Mouse (Mus musculus) heart, embryonic 14.5 days (tissue): Measurements from ENCODE around the gene Rnaseh2c. TPM values are rescaled to one million over a fixed set of nuclear protein-coding genes. Genes with fewer than 3 reads are reported as not detected.

ENCODE experiments used
- ATAC-seq: fragments of 200-750 bp; cut with Nextera tagmentation; 2 replicates; pipeline ENCODE4 v1.8.0; 2017; ENCODE audit warnings: low read depth, moderate TSS enrichment; ENCODE audit not compliant: insufficient number of reproducible peaks, insufficient read depth, low FRiP score
- H3K27ac ChIP-seq, 2 experiments: fragments of 200-500 bp in 1 of 2; fragments of 300-500 bp in 1 of 2; sonication (generic) in 1 of 2; replicated peaks in 1 of 2; 2 replicates each; pipeline ENCODE4 v1.5.1; 2012 to 2014; ENCODE audit warnings: low read depth in 2 of 2, low read length in 2 of 2, control low read depth in 1 of 2, mild to moderate bottlenecking in 1 of 2, mixed read lengths in 1 of 2; ENCODE audit not compliant: control insufficient read depth in 1 of 2, insufficient read depth in 1 of 2
- H3K27me3 ChIP-seq: fragments of 300-500 bp; sonication (generic); 2 replicates; pipeline ENCODE4 v1.6.1; 2014; ENCODE audit warnings: mild to moderate bottlenecking, low read length, control low read depth; ENCODE audit not compliant: control insufficient read depth, insufficient read depth
- H3K36me3 ChIP-seq: fragments of 300-500 bp; sonication (generic); 2 replicates; pipeline ENCODE4 v1.6.1; 2014; ENCODE audit warnings: mild to moderate bottlenecking, control low read depth, low read length, mixed read lengths; ENCODE audit not compliant: control insufficient read depth, insufficient read depth
- H3K4me1 ChIP-seq, 2 experiments: fragments of 200-500 bp in 1 of 2; fragments of 300-500 bp in 1 of 2; sonication (generic) in 1 of 2; 2 replicates each; pipeline ENCODE4 v1.6.1; 2012 to 2014; ENCODE audit warnings: low read length in 2 of 2, control low read depth in 1 of 2, mixed read lengths in 1 of 2; ENCODE audit not compliant: control insufficient read depth in 2 of 2, insufficient read depth in 2 of 2
- H3K4me2 ChIP-seq: fragments of 300-500 bp; sonication (generic); 2 replicates; pipeline ENCODE4 v1.6.1; 2014; ENCODE audit warnings: mild to moderate bottlenecking, low read length
- H3K4me3 ChIP-seq, 2 experiments: fragments of 200-500 bp in 1 of 2; fragments of 300-500 bp in 1 of 2; sonication (generic) in 1 of 2; 2 replicates each; pipeline ENCODE4 v1.5.1; 2012 to 2014; ENCODE audit warnings: low read length in 2 of 2, mild to moderate bottlenecking in 2 of 2, control low read depth in 1 of 2, low read depth in 1 of 2, moderate library complexity in 1 of 2; ENCODE audit not compliant: control insufficient read depth in 1 of 2, insufficient read depth in 1 of 2
- H3K9ac ChIP-seq: fragments of 300-500 bp; sonication (generic); 2 replicates; pipeline ENCODE4 v1.6.1; 2014; ENCODE audit warnings: mild to moderate bottlenecking, low read length
- H3K9me3 ChIP-seq: fragments of 300-500 bp; sonication (generic); 2 replicates; pipeline ENCODE4 v1.6.1; 2016; ENCODE audit warnings: low read length, control low read depth; ENCODE audit not compliant: control insufficient read depth
- WGBS: fragments of 180-500 bp; shearing (Covaris S2); extraction: QIAGEN DNeasy Blood & Tissue Kit; methylation state at CpG from one replicate; pipeline ENCODE4 v1.1.7; 2014; 5-methylcytosine and 5-hydroxymethylcytosine counted together
- polyA plus RNA-seq: library from polyadenylated mRNA; unstranded; fragments of >200 nt; fragmentation: Nextera tagmentation; extraction: Ambion mirVana; gene quantifications from 2 replicates; pipeline ENCODE4 v1.2.1, GENCODE M21; 2014

Rnaseh2c gene
- polyA plus RNA-seq, 1 experiment from 2014 or later, result 78.5 TPM

DNA sequence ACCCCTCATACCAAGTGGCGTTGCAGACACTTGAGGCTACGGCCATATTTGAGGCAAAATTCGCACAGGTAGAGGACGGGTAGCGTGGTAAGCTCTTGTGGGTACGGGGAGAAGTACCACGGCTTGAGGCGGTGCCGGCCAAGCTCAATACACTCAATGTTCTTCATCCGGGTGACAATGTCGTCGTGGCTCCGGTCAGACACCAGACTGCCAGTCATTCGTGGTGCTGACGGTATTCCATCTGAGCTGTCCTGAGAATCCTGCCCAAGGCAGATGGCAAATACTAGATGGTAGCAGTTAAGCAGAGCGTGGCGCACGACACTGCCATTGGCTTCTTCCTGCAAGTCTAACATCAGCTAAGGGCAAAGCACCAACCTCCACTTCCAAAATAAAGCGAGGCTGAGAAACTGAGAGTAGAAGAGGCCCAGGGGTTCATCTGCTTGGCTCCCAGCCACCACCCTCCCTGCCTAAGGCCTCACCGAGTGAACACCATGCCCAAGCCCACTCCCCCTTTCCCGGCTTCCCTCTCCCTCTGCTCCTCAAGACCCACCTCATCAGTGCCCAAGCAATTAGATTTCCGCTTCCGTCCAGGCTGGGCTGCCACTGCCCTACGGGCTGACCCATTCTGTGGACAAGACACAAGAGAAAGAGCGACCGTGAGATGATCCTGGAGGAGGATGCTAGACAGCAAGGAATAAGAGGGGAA is 6.2 kb downstream of the Rnaseh2c start:
- no peak overlapping the region for H3K9ac ChIP-seq
- no peak for ATAC-seq
- H3K4me3 ChIP-seq, result no peak overlapping the region
- 0 out of 2 replicates have a peak, but pooled peaks cover 3% of the 10 kb centered on the region for H3K27me3 ChIP-seq
- H3K9me3 ChIP-seq, result no peaks in the 10 kb centered on the region
- no peak overlapping the region for H3K4me2 ChIP-seq
- H3K4me1 ChIP-seq, result peaks cover 18 to 25% of the 10 kb centered on the region in 2 experiments
- H3K27ac ChIP-seq, result no peak overlapping the region
- H3K36me3 ChIP-seq, result peaks cover 62% of the 10 kb centered on the region
- WGBS, result 94% methylated on average over 26 of the region's 26 CpGs

DNA sequence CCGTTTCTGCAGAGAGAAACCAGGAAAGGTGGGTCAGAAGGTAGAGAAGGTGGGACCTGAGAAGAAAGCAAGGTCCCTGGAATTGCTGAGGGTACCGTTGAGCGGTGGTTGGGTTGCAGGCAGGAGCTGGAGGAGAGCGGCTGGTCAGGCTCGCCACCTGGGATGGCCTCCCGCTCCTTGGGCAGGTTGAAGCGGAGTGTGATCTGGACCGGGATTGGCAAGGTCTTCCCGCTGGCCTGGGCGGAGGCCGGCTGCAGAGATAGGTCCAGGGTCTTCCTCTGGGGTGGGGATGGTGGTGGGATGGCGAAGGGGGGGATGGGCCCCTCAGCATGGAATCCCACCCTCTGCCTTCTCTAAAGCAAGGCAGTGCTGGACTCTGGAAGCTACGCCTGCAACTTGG is 7.0 kb downstream of the Rnaseh2c start:
- 94% methylated on average over 13 of the region's 13 CpGs for WGBS
- no peak for ATAC-seq
- Histone ChIP-seq H3K27me3 (0 out of 2 replicates have a peak, but pooled peaks cover 3% of the 10 kb centered on the region), H3K27ac (no peak overlapping the region), H3K9me3 (no peaks in the 10 kb centered on the region), H3K4me1 (peaks cover 14 to 20% of the 10 kb centered on the region in 2 experiments), H3K9ac (peak overlapping the region; percentile 82), H3K36me3 (peaks cover 54% of the 10 kb centered on the region), H3K4me2 (peak overlapping the region; percentile 67), H3K4me3 (peak overlapping the region; percentile 65 to 87; a peak in 2 of 4 replicates)

DNA sequence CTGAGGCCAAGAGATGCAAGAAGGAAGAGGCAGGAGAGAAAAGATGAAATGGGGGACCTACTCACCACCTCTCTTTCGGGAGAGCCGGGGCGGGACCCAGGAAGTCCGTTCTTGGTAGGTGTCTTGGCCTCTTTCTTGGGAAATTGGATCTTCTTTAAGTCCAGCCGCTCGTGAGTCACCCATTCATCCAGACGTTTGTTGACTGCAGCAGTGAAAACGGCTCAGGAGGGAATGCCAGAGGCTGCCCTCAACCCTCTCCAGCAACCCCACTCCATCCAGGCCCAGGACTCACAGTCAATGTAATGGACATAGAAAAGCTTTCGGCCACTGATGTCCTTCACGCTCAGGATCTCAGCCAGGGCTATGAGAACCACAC is 7.5 kb downstream of the Rnaseh2c start:
- 56% methylated on average over 10 of the region's 10 CpGs for WGBS
- H3K4me3 ChIP-seq, result peak overlapping the region; percentile 65 to 87

DNA sequence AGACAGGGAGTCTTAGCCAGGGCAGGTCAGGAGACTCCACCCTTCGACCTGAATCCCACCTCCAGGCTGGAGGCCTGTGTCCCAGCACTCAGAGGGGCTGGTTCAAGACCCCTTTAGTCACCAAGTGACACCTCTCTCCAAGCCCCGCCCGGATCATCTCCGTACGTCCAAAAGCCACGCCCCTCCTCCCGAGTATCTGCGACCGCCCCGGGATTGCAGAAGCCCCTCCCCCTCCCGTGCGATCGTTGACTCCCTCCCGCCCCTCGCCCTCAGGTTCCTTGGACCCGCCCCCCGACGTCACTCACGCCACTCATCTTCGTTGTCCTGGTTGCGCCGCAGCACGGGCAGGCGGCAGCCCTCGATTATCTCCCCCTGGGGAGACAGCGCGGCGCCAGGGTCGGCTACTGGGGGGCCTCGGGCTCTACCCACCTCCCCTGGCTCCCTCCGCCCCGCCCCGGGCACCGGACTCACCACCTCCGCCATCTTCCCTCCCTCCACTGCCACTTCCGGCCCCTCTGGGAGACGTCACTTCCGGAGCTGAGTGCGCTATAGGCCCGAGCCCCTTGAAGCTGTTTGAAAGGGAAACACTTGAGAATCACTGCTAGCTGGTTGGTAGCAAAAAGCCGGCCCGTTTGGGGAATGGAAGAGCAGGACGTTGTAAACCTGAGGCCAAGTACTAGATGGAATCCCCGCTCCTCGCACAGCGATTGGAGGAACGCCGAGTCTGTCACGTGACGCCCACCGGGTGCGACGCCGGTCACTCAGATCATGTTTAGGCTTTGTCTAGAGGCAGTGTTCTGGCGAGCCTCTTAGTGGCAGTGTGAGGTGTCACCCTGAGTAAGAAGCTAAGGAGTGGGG is 8.1 kb downstream of the Rnaseh2c start, which contains the start of gene Kat5:
TSS of gene Kat5 (minus strand) at position 691 of the 858 bp plus-strand sequence.
- Histone ChIP-seq H3K27ac (peak within 1 kb of the TSS; percentile 92 to 99), H3K9ac (peak within 1 kb of the TSS; percentile 82), H3K4me3 (peak within 1 kb of the TSS; percentile 65 to 87), H3K36me3 (peaks cover 43% of the 10 kb centered on the region), H3K4me1 (peaks cover 14 to 20% of the 10 kb centered on the region in 2 experiments), H3K9me3 (no peaks in the 10 kb centered on the region), H3K27me3 (peaks cover 3% of the 10 kb centered on the region; the same call in 1 of the 2 replicates), H3K4me2 (peak within 1 kb of the TSS; percentile 67)
- under 1% methylated on average over 47 of the region's 55 CpGs for WGBS
- ATAC-seq, result peak; percentile 81

More for the DNA sequence above, 7.5 kb downstream of the Rnaseh2c start:
- peaks cover 14 to 20% of the 10 kb centered on the region in 2 experiments for H3K4me1 ChIP-seq
- peaks cover 3% of the 10 kb centered on the region; the same call in 1 of the 2 replicates for H3K27me3 ChIP-seq
- peak overlapping the region; percentile 52 to 92 for H3K27ac ChIP-seq
- peak overlapping the region; percentile 67 for H3K4me2 ChIP-seq
- peak overlapping the region; percentile 82 for H3K9ac ChIP-seq
- H3K36me3 ChIP-seq, result peaks cover 49% of the 10 kb centered on the region
- ATAC-seq, result no peak
- no peaks in the 10 kb centered on the region for H3K9me3 ChIP-seq

DNA sequence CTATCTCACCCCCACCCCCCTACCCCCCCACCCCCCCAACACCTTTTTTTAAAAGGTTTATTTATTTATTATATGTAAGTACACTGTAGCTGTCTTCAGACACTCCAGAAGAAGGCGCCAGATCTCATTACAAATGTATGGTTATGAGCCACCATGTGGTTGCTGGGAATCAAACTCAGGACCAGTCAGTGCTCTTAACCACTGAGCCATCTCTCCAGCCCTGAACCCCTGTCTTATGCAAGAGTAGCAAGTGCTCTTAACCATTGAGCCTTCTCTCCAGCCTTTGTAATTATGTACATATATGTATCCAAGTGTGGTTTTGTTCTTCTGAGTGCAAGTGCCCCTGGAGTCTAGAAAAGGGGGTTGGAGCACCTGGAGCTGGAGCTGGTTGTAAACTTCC is 10.3 kb downstream of the Rnaseh2c start:
- no peak for ATAC-seq
- H3K27me3 ChIP-seq, result peaks cover 3% of the 10 kb centered on the region; the same call in 1 of the 2 replicates
- H3K9ac ChIP-seq, result no peak overlapping the region
- no peak overlapping the region for H3K4me3 ChIP-seq
- H3K9me3 ChIP-seq, result no peaks in the 10 kb centered on the region
- peaks cover 21% of the 10 kb centered on the region for H3K36me3 ChIP-seq
- 82% methylated on average over 1 of the region's 1 CpGs for WGBS
- peaks cover 14 to 20% of the 10 kb centered on the region in 2 experiments for H3K4me1 ChIP-seq
- H3K27ac ChIP-seq, result no peak overlapping the region
- H3K4me2 ChIP-seq, result no peak overlapping the region

DNA sequence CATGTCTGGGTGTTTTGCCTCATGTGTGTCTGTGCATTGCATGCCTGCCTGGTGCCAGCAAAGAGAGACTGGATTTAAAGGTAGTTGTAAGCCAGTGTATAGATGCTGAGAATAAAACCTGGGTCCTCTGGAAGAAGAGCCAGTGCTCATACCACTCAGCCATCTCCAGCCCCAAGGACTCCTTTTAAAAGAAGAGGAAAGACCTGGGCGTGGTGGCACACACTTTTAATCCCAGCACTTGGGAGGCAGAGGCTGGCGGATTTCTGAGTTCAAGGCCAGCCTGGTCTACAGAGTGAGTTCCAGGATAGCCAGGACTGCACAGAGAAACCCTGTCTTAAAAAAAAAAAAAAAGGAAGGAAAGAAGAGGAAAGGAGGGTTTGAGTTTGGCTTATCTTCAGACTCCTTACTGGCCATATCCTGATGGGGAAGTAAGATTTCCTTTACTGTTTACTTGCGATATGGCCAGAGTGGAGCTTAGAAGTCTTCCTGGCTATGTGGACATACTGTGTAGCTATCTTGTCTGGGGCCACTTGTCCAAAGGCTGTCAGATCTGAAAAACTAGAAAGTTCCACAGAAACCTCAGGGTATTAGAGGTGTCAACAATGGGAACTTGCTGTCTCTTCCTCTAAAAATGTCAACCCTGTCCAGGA is 11.2 kb downstream of the Rnaseh2c start:
- H3K4me3 ChIP-seq, result no peak overlapping the region
- H3K4me1 ChIP-seq, result peaks cover 14 to 20% of the 10 kb centered on the region in 2 experiments
- no peak overlapping the region for H3K27ac ChIP-seq
- peaks cover 3% of the 10 kb centered on the region; the same call in 1 of the 2 replicates for H3K27me3 ChIP-seq
- no peak overlapping the region for H3K4me2 ChIP-seq
- H3K9me3 ChIP-seq, result no peaks in the 10 kb centered on the region
- no peak for ATAC-seq
- 53% methylated on average over 3 of the region's 3 CpGs for WGBS
- peaks cover 12% of the 10 kb centered on the region for H3K36me3 ChIP-seq
- H3K9ac ChIP-seq, result no peak overlapping the region

DNA sequence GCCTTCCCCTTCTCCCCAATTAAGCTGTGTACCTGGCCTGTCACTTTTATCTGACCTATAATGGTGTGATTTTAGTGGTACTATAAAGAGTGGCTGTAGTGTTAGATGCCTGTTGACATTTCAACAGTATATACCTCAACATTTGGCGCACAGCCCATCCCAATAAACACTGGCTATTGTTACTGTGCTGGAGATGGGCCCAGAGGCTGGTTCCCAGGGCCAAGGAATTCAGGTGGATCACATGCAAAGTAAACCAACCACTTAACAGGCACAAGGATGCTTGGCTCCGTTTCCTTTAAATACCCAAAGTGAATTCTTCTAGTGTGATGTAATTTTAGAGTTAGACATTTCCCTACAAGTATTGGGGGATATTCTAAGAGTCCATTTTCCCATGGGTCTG is 13.3 kb downstream of the Rnaseh2c start:
- no peak for ATAC-seq
- WGBS, result 47% methylated on average over 2 of the region's 2 CpGs

More for the DNA sequence above, 13.3 kb downstream of the Rnaseh2c start:
- Histone ChIP-seq H3K4me3 (no peak overlapping the region), H3K4me1 (peaks cover 5 to 9% of the 10 kb centered on the region in 2 experiments), H3K9me3 (no peaks in the 10 kb centered on the region), H3K9ac (no peak overlapping the region), H3K27ac (no peak overlapping the region), H3K27me3 (peaks cover 3% of the 10 kb centered on the region; the same call in 1 of the 2 replicates), H3K4me2 (no peak overlapping the region), H3K36me3 (no peaks in the 10 kb centered on the region)
